Mouse (Mus musculus): Measurements from ENCODE around the gene Cbr3. TPM values are rescaled to one million over a fixed set of nuclear protein-coding genes. Genes with fewer than 3 reads are reported as not detected.
A peak's percentile ranks its signal among the peaks of the same experiment; 100 is the strongest.

The Cbr3 gene
- polyA plus RNA-seq, 1 experiment from 2014 or later = 0.81 TPM

DNA sequence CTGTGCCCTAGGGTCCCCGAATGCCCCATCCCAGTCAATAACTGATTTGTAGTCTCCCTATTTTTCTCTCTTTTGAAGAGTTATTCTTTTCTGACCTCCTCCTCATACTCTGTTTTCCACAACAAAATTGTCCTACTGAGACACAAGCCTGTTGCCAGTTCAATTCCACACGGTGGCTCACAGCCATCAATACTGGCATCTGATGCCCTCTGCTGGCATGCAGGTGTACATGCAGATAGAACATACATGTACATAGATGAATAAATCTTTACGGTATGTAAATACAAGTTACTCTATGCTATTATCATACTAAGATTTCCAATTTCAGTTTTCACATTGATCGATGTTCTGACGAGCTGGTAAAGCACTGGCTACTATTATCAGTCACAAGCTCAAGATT lies 12.0 kb upstream of the Cbr3 start:
- Histone ChIP-seq H3K4me1 (ENCODE audit: insufficient read depth) (no peaks in the 10 kb centered on the region), H3K4me2 (ENCODE audit: low read depth, low read length) (no peak overlapping the region), H3K27me3 (ENCODE audit: insufficient read depth, low read length) (no peaks in the 10 kb centered on the region), H3K36me3 (replicated peaks; ENCODE audit: insufficient read depth, low read length) (no peaks in the 10 kb centered on the region), H3K27ac (ENCODE audit: low read depth) (no peak overlapping the region), H3K9me3 (ENCODE audit: low read length) (peaks cover 2% of the 10 kb centered on the region; the same call in 1 of the 2 replicates), H3K9ac (replicated peaks) (no peak overlapping the region), H3K4me3 (ENCODE audit: low read depth, low read length) (no peak overlapping the region)
- DNase-seq (no peak), ATAC-seq (no peak)
- WGBS (ENCODE audit: insufficient replicate concordance) = 79% methylated on average over 5 of the region's 5 CpGs
- TF ChIP-seq EP300 (IDR thresholded peaks at IDR 0.05; ENCODE audit: low read depth) = no peak
- peak; percentile 57 for TF ChIP-seq CTCF (IDR thresholded peaks at IDR 0.05; ENCODE audit: low read depth)

DNA sequence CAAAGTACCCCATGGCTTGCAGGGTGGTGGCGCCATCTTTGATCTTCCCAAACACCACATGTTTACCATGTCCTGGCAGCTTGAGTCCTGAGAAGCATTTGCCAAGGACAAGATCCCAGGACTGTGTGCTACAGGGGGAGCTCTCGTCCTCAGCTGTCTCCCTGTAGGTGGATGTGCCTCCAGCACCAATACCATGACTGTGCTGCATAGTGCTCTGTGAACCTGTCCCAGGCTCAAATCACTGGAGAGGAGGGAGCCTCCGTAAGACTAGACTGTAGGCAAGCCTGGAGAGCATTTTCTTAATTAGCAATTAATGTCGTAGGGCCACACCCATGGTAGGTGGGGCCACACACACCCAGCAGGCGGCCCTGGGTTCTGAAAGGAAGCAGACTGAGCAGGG lies 6.6 kb upstream of the Cbr3 start:
- DNase-seq = no peak
- no peak for TF ChIP-seq EP300 (IDR thresholded peaks at IDR 0.05; ENCODE audit: low read depth)
- no peak for TF ChIP-seq CTCF (IDR thresholded peaks at IDR 0.05; ENCODE audit: low read depth)
- Histone ChIP-seq H3K9ac (replicated peaks) (no peak overlapping the region), H3K4me1 (ENCODE audit: insufficient read depth) (no peaks in the 10 kb centered on the region), H3K4me3 (ENCODE audit: low read depth, low read length) (no peak overlapping the region), H3K27me3 (ENCODE audit: insufficient read depth, low read length) (peaks cover 7% of the 10 kb centered on the region), H3K9me3 (ENCODE audit: low read length) (no peaks in the 10 kb centered on the region), H3K27ac (ENCODE audit: low read depth) (no peak overlapping the region), H3K4me2 (ENCODE audit: low read depth, low read length) (no peak overlapping the region), H3K36me3 (replicated peaks; ENCODE audit: insufficient read depth, low read length) (no peaks in the 10 kb centered on the region)
- no peak for ATAC-seq
- 72% methylated on average over 5 of the region's 5 CpGs for WGBS (ENCODE audit: insufficient replicate concordance)

DNA sequence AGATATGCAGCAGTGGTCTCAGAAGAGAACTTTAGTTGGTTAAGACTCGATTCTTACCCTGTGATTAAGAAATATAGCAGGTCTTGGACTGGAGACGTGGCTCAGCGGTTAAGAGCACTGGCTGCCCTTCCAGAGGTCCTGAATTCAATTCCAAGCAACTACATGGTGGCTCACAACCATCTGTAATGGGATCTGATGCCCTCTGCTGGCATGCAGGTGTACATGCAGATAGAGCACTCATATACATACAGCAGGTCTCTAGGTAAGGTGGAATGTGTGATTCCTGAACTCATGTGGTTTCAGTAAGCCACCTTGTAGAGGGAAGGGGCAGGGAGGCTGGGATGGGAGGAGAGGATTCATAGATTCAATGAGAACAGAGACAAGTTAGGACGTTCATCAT lies 4.8 kb upstream of the Cbr3 start:
- 73% methylated on average over 4 of the region's 4 CpGs for WGBS (ENCODE audit: insufficient replicate concordance)
- no peak for ATAC-seq
- peak; percentile 44 for TF ChIP-seq CTCF (IDR thresholded peaks at IDR 0.05; ENCODE audit: low read depth)
- no peak for TF ChIP-seq EP300 (IDR thresholded peaks at IDR 0.05; ENCODE audit: low read depth)

DNA sequence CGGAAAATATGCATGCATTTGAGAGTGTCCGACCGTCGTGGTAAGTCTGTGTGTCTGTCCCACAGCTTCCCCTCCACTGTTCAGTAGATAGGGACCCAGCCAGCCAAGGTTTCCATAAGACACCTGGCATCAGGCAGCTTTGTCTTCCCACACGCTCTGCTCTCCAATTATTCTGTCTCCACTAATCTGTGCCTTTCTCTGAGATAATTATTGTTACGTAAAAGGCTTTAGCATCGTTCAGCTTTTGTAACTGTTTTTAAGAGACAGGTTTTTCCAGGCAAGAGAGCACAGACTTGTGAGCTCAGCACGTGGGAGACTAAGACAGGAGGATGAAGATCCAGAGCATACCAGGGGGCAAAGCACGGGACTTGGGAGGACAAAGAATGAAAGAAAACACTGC lies 3.9 kb upstream of the Cbr3 start:
- no peak for ATAC-seq
- 65% methylated on average over 9 of the region's 9 CpGs for WGBS (ENCODE audit: insufficient replicate concordance)
- no peak overlapping the region for H3K9ac ChIP-seq (replicated peaks)
- no peaks in the 10 kb centered on the region for H3K9me3 ChIP-seq (ENCODE audit: low read length)
- H3K27ac ChIP-seq (ENCODE audit: low read depth) = no peak overlapping the region
- peaks cover 35% of the 10 kb centered on the region for H3K27me3 ChIP-seq (ENCODE audit: insufficient read depth, low read length)
- peaks cover 11% of the 10 kb centered on the region for H3K4me1 ChIP-seq (ENCODE audit: insufficient read depth)
- H3K4me3 ChIP-seq (ENCODE audit: low read depth, low read length) = no peak overlapping the region
- H3K36me3 ChIP-seq (replicated peaks; ENCODE audit: insufficient read depth, low read length) = no peaks in the 10 kb centered on the region
- no peak for DNase-seq
- TF ChIP-seq EP300 (IDR thresholded peaks at IDR 0.05; ENCODE audit: low read depth) (no peak), CTCF (IDR thresholded peaks at IDR 0.05; ENCODE audit: low read depth) (no peak)
- no peak overlapping the region for H3K4me2 ChIP-seq (ENCODE audit: low read depth, low read length)

More for the DNA sequence above, 4.8 kb upstream of the Cbr3 start:
- H3K9ac ChIP-seq (replicated peaks) = no peak overlapping the region
- no peak overlapping the region for H3K27ac ChIP-seq (ENCODE audit: low read depth)
- peaks cover 6% of the 10 kb centered on the region for H3K4me1 ChIP-seq (ENCODE audit: insufficient read depth)
- H3K9me3 ChIP-seq (ENCODE audit: low read length) = no peaks in the 10 kb centered on the region
- no peaks in the 10 kb centered on the region for H3K36me3 ChIP-seq (replicated peaks; ENCODE audit: insufficient read depth, low read length)
- no peak for DNase-seq
- peaks cover 26% of the 10 kb centered on the region for H3K27me3 ChIP-seq (ENCODE audit: insufficient read depth, low read length)
- H3K4me3 ChIP-seq (ENCODE audit: low read depth, low read length) = no peak overlapping the region
- no peak overlapping the region for H3K4me2 ChIP-seq (ENCODE audit: low read depth, low read length)

- peak overlapping the region; percentile 91; the same call in 1 of the 2 replicates for H3K4me2 ChIP-seq (ENCODE audit: low read depth, low read length)
- no peak overlapping the region for H3K27ac ChIP-seq (ENCODE audit: low read depth)
- peaks cover 2% of the 10 kb centered on the region; the same call in 1 of the 2 replicates for H3K9me3 ChIP-seq (ENCODE audit: low read length)
- no peak for TF ChIP-seq CTCF (IDR thresholded peaks at IDR 0.05; ENCODE audit: low read depth)
- no peak for TF ChIP-seq EP300 (IDR thresholded peaks at IDR 0.05; ENCODE audit: low read depth)
- no peak overlapping the region for H3K9ac ChIP-seq (replicated peaks)
- no peaks in the 10 kb centered on the region for H3K36me3 ChIP-seq (replicated peaks; ENCODE audit: insufficient read depth, low read length)
- H3K4me3 ChIP-seq (ENCODE audit: low read depth, low read length) = peak overlapping the region; percentile 51
- H3K27me3 ChIP-seq (ENCODE audit: insufficient read depth, low read length) = peaks cover 47% of the 10 kb centered on the region
- peaks cover 11% of the 10 kb centered on the region for H3K4me1 ChIP-seq (ENCODE audit: insufficient read depth)
- WGBS (ENCODE audit: insufficient replicate concordance) = 27% methylated on average over 13 of the region's 13 CpGs
- no peak for DNase-seq
- ATAC-seq = peak; percentile 6; the same call in 1 of the 2 replicates
Observed at GRCm38 (mm10) chr16:93682156-93682688, 793 bp upstream of the Cbr3 start.

DNA sequence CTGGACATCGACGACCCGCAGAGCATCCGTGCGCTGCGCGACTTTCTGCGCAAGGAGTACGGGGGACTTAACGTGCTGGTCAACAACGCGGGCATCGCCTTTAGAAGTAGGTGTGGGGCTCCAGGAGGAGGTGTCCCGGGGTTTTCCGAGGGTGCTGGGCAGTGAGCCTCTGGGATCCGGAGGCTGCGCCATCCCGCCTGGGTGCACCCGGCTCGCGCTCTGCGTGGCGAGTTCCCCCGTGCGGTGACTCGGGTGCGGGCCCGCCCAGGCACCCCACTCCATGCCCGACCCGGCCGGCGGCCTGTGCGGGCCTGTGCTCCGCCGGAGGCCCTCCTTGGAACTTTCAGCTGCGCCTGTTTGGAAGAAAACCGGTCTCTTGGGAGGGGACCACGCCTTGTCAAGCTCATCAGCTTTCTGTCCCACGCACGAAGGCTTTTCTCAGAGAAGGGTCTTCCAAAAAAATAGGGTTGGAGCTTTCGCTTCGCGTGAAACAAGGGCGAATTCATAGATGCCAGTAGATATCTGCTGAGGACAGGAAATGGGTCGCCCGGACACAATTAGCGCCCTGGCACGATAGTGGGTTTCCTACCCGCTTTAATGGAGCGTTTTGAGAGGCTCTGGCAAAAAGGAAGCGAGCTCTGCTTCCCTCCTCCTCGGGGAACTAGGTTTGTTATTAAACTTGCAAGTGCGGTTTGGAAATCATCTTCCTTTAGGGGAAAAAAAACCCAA lies 657 bp downstream of the Cbr3 start:
- 0 out of 2 replicates have a peak, but pooled peaks have one; percentile 1 for ATAC-seq
- Histone ChIP-seq H3K4me2 (ENCODE audit: low read depth, low read length) (peak overlapping the region; percentile 91), H3K4me1 (ENCODE audit: insufficient read depth) (peaks cover 11% of the 10 kb centered on the region), H3K27ac (ENCODE audit: low read depth) (no peak overlapping the region), H3K4me3 (ENCODE audit: low read depth, low read length) (peak overlapping the region; percentile 51), H3K9me3 (ENCODE audit: low read length) (peaks cover 2% of the 10 kb centered on the region; the same call in 1 of the 2 replicates), H3K36me3 (replicated peaks; ENCODE audit: insufficient read depth, low read length) (no peaks in the 10 kb centered on the region), H3K9ac (replicated peaks) (peak overlapping the region; percentile 53; the same call in 1 of the 2 replicates), H3K27me3 (ENCODE audit: insufficient read depth, low read length) (peaks cover 47% of the 10 kb centered on the region)
- no peak for DNase-seq
- WGBS (ENCODE audit: insufficient replicate concordance) = 1% methylated on average over 53 of the region's 53 CpGs
- TF ChIP-seq EP300 (IDR thresholded peaks at IDR 0.05; ENCODE audit: low read depth) (no peak), CTCF (IDR thresholded peaks at IDR 0.05; ENCODE audit: low read depth) (no peak)

Data from liver, postnatal 0 days (tissue).